Mouse (Mus musculus) testis, adult 2 months (tissue): Measurements from ENCODE around the gene Krtcap2. TPM values are rescaled to one million over a fixed set of nuclear protein-coding genes. Genes with fewer than 3 reads are reported as not detected.

Experiments
- H3K27ac ChIP-seq: fragments of 200-500 bp; 2 replicates; pipeline ENCODE4 v1.5.1; 2012; ENCODE audit warnings: low read depth, low read length; ENCODE audit not compliant: control insufficient read depth, insufficient read depth
- H3K27me3 ChIP-seq: fragments of 200-500 bp; 2 replicates; pipeline ENCODE4 v1.6.1; 2012; ENCODE audit warnings: mild to moderate bottlenecking, low read length, moderate library complexity; ENCODE audit not compliant: control insufficient read depth, insufficient read depth
- H3K36me3 ChIP-seq: fragments of 200-500 bp; 2 replicates; pipeline ENCODE4 v1.6.1; 2012; ENCODE audit warnings: mild to moderate bottlenecking, low read length; ENCODE audit not compliant: control insufficient read depth, insufficient read depth
- H3K4me1 ChIP-seq: fragments of 200-500 bp; 2 replicates; pipeline ENCODE4 v1.6.1; 2012; ENCODE audit warnings: low read length; ENCODE audit not compliant: control insufficient read depth, insufficient read depth
- H3K4me3 ChIP-seq: fragments of 200-500 bp; 2 replicates; pipeline ENCODE4 v1.5.1; 2012; ENCODE audit warnings: low read depth, mild to moderate bottlenecking, low read length, moderate library complexity, mixed read lengths; ENCODE audit not compliant: control insufficient read depth
- CTCF ChIP-seq: fragments of 200-500 bp; IDR thresholded peaks from 2 replicates; pipeline ENCODE4 v1.5.1; 2012; ENCODE audit warnings: low read depth, mild to moderate bottlenecking, inconsistent platforms, low read length, moderate library complexity; ENCODE audit not compliant: control insufficient read depth, insufficient read depth, insufficient replicate concordance
- POLR2A ChIP-seq: fragments of 200-500 bp; IDR thresholded peaks from 2 replicates; pipeline ENCODE4 v1.6.1; 2012; ENCODE audit warnings: low read depth, mild to moderate bottlenecking, inconsistent platforms, low read length, moderate library complexity; ENCODE audit not compliant: control insufficient read depth
- polyA plus RNA-seq: library from polyadenylated mRNA; depleted of rRNA; stranded (reverse); fragments of >200 nt; gene quantifications from 2 replicates; pipeline ENCODE4 v1.2.3, GENCODE M21; 2012

Krtcap2 gene
- polyA plus RNA-seq, 1 experiment: 30.7 TPM

DNA sequence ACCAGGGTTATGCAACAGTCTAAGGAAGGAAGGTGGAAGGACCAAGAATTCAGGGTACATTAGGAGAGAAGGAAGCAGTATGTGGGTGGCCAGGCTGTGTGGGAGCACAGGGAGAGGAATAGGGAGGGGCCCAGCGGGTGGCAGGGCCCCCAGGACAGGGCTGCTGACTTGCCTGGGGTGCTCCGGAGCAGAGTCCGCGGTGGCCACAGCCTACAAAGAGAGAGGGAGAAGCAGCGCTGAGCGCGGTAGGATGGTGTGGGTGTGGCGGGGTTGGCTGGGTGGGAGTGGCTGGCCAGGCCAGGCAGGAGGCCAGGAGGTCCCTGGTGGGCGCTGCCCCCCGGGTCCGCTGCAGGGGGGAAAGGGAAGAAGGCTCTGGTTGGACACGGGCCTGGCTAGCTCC lies 7.3 kb upstream of the Krtcap2 start:
- H3K36me3 ChIP-seq: no peaks in the 10 kb centered on the region

DNA sequence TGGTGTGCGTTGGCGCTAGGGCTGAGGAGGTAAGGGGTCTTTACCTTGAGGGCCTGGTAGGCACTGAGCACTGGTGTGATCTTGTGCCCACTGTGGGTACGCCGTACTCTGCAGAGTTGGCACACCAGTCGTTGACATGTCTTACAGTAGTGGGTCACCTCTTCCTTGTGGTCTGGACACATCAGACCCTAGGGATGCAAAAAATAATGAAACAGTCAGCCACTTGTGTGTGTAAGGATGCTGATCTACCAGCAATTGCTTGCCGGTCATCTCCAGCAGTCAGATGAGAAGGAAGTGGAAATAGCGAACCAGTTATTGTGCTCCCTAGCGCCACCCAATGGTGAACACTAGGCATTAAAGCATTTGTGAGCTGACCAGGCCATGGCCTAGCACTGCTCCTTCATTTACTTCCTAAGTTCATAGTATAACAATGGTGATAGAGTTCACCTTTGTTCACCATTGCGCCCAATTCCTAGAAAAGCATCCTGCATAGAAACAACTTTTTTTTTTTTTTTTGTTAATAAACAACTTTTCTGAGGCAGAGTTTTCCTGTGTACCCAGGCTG lies 3.4 kb upstream of the Krtcap2 start:
- H3K4me3 ChIP-seq: no peak overlapping the region
- H3K27ac ChIP-seq: no peak overlapping the region
- H3K4me1 ChIP-seq: peaks cover 21% of the 10 kb centered on the region
- H3K36me3 ChIP-seq: no peaks in the 10 kb centered on the region
- H3K27me3 ChIP-seq: no peaks in the 10 kb centered on the region; the same call in 1 of the 2 replicates
- TF ChIP-seq CTCF: peak; percentile 68
- TF ChIP-seq POLR2A: no peak

More for the DNA sequence above, 7.3 kb upstream of the Krtcap2 start:
- no peaks in the 10 kb centered on the region for H3K27me3 ChIP-seq
- no peak overlapping the region for H3K4me3 ChIP-seq
- peaks cover 3% of the 10 kb centered on the region; the same call in 1 of the 2 replicates for H3K4me1 ChIP-seq
- H3K27ac ChIP-seq: no peak overlapping the region
- no peak for TF ChIP-seq POLR2A

DNA sequence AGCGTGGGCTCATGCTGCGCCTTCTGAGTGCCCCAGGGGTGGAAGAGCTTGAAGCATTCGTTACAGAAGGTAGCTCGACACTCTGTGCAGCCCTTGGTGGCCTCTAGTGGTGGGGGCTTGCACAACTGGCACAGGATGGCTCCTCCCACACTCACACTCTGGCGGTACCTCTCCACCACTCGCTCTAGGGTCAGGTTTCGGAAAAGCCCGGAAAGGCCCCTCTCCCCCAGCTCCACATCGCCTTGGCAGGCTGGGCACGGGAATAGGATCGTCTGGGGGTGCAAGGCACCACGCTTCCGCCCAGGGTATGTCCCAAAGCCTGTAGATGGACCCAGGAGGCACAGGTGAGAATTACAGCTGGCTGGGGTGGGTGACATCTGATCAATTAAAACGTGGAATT lies 2.2 kb upstream of the Krtcap2 start:
- Histone ChIP-seq H3K4me1 (peaks cover 21% of the 10 kb centered on the region), H3K4me3 (peak overlapping the region; percentile 30), H3K36me3 (no peaks in the 10 kb centered on the region), H3K27me3 (no peaks in the 10 kb centered on the region; the same call in 1 of the 2 replicates), H3K27ac (no peak overlapping the region)
- peak; percentile 35; the same call in 1 of the 2 replicates for TF ChIP-seq CTCF
- TF ChIP-seq POLR2A: no peak

DNA sequence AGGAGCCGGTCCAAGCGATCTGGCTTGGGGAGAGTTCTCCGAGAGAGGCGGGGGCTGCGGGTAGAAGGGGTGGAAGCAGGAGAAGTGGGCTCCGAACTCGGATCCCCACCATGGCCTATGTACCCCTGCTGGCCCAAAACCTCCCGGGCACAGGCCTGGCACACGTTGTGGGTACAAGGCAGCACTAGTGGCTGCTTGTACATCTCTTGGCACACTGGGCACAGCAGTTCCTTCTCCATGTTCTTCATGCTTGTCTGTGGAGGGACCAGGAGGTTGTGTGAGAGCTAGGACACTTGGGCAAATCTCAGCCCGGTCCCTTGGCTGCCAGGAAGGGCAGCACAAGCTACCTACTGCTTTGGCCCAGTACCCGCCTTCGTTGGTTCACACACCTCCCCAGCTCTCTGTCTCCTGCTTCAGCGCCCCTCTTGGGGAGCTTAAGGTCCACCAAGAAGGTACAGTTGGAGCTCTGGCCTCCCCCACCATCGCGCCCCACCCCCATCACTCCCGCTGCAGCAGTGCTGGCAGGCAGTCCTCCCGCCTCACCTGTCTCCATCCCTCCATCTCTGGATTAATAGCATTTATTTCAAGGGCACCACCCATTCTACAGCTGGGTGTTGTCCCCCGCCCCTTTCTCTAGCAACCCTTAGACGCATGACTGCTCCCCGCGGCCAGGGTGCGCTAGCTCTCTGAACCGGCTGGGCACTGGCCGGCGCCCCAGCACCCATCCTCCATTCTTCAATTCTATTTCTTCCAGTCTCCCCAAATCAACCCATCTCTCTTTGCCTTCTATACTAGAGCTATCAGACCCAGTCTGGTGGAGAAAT lies 1.4 kb upstream of the Krtcap2 start:
- no peaks in the 10 kb centered on the region; the same call in 1 of the 2 replicates for H3K27me3 ChIP-seq
- TF ChIP-seq CTCF (no peak), POLR2A (no peak)
- no peak overlapping the region for H3K27ac ChIP-seq
- peaks cover 21% of the 10 kb centered on the region for H3K4me1 ChIP-seq
- H3K36me3 ChIP-seq: no peaks in the 10 kb centered on the region
- H3K4me3 ChIP-seq: peak overlapping the region; percentile 77

DNA sequence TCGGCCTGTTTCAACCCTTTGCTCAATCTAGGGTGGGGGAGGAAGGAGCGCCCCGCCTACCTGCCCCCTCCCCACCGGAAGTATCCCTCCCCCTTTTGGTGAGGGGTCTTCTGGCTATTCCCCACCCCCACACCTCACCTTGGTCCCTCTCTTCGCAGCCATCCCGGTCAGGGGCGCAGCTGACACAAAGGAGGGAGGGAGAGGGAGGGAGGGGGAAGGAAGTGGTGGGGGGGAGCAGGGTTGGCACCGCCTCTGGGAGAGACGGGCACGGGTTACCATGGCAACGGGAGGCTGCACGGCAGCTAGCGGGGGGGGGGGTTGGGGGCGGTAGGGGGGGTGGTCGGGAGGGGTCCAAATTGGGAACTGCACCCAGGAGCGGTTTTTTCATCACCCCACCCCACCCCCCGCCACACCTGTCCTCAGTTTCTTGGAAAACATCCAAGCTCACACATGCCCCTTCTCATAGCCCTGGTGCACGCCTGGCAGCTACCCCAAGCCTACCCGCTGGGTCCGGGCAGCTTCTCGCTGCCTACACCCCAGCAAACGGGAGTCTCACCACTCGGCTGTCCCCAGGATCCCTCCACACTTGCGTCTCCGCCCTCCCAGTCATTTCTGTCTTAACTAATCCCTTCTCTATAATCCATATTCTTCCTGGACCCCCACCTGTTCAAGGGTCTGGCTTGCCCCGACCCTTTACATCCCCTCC lies 631 bp upstream of the Krtcap2 start:
- TF ChIP-seq POLR2A: no peak
- no peak for TF ChIP-seq CTCF
- Histone ChIP-seq H3K4me1 (peaks cover 21% of the 10 kb centered on the region), H3K36me3 (no peaks in the 10 kb centered on the region), H3K4me3 (peak overlapping the region; percentile 77), H3K27ac (no peak overlapping the region), H3K27me3 (no peaks in the 10 kb centered on the region; the same call in 1 of the 2 replicates)

DNA sequence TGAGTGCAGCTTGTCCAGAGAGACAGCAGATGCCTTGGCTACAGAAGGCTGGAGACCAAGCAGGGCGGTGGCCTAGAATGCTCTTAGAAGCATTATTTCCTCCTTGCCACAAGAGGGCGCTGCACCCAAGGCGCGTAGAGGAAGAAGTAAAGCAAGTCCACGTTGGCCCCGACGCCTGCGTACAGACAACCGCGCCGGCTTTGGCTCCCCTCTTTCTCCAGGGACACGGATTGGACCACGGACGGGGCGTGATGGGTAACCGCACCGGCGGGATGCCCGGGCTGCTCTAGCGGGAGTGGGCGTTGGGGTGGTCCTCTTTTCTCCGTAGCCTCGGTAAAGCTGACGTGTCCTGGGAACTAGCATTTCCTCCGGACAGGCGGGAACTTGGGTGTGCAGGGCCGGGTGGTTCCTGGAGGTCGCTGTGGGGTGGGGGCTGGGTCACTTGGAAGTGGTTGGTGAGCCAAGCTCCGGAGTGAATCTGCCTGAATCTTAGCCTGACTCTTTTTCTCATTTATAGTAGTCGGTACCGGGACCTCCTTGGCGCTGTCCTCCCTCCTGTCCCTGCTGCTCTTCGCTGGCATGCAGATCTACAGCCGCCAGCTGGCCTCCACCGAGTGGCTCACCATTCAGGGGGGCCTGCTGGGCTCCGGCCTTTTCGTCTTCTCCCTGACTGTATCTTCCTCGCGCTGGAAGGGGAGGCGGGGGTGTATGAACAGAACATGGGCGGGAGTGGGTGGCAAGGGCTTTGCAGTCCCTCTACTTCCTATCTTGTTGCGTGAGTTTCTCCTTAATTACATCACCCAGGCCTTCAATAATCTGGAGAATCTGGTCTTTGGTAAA lies 715 bp downstream of the Krtcap2 start, which contains the start of gene Trim46:
TSS of gene Trim46 (minus strand) at position 49 of the 840 bp plus-strand sequence.
- TF ChIP-seq CTCF (peak; percentile 99), POLR2A (peak; percentile 60; the same call in 1 of the 2 replicates)

More for the DNA sequence above, 715 bp downstream of the Krtcap2 start, which contains the start of gene Trim46:
- H3K27ac ChIP-seq: peak within 1 kb of the TSS; percentile 21; the same call in 1 of the 2 replicates
- no peaks in the 10 kb centered on the region for H3K36me3 ChIP-seq
- peaks cover 23% of the 10 kb centered on the region for H3K4me1 ChIP-seq
- no peaks in the 10 kb centered on the region; the same call in 1 of the 2 replicates for H3K27me3 ChIP-seq
- H3K4me3 ChIP-seq: peak within 1 kb of the TSS; percentile 88
